Mouse (Mus musculus) CH12.LX (cell line): Measurements from ENCODE around the gene Gm20388. TPM values are rescaled to one million over a fixed set of nuclear protein-coding genes. Genes with fewer than 3 reads are reported as not detected.

Experiments
- DNase-seq: peaks from one replicate; pipeline ENCODE4 v3.0.0-alpha.2; 2013; ENCODE audit errors: extremely low read depth
- H3K27ac ChIP-seq: 2 replicates; pipeline ENCODE4 v1.5.1; 2012; ENCODE audit warnings: low read depth, mild to moderate bottlenecking, control low read depth, moderate library complexity; ENCODE audit not compliant: insufficient read depth
- H3K27me3 ChIP-seq: replicated peaks from 2 replicates; pipeline ENCODE3; 2012; ENCODE audit warnings: inconsistent platforms
- H3K36me3 ChIP-seq, 2 experiments: replicated peaks in 1 of 2; 2 replicates each; pipeline versions ENCODE3 to v1.6.1; 2012; ENCODE audit warnings: inconsistent platforms in 1 of 2, low read length in 1 of 2, mild to moderate bottlenecking in 1 of 2, mixed read lengths in 1 of 2, moderate library complexity in 1 of 2; ENCODE audit not compliant: control insufficient read depth in 1 of 2, insufficient read depth in 1 of 2
- H3K4me1 ChIP-seq, 2 experiments: 2 replicates each; pipeline ENCODE4 v1.6.1; 2012; ENCODE audit warnings: inconsistent platforms in 1 of 2, moderate library complexity in 1 of 2; ENCODE audit not compliant: insufficient read depth in 2 of 2, control insufficient read depth in 1 of 2
- H3K4me2 ChIP-seq: 2 replicates; pipeline ENCODE4 v1.6.1; 2012; ENCODE audit warnings: low read depth, mild to moderate bottlenecking, control low read depth; ENCODE audit not compliant: poor library complexity, insufficient read depth, severe bottlenecking
- H3K4me3 ChIP-seq, 3 experiments: fragments of 150-350 bp in 1 of 3; sonication (generic) in 1 of 3; replicated peaks in 1 of 3; 2 replicates each; pipeline versions ENCODE3 to v1.5.1; 2011 to 2012; ENCODE audit warnings: low read depth in 2 of 3, low read length in 2 of 3, mild to moderate bottlenecking in 2 of 3, moderate library complexity in 2 of 3, control low read depth in 1 of 3, improper control_type of control experiment in 1 of 3, inconsistent platforms in 1 of 3, mixed read lengths in 1 of 3; ENCODE audit not compliant: poor library complexity in 1 of 3
- H3K79me2 ChIP-seq: replicated peaks from 2 replicates; pipeline ENCODE4 v1.6.1; 2012; ENCODE audit warnings: mild to moderate bottlenecking, moderate library complexity; ENCODE audit not compliant: control insufficient read depth, poor library complexity, insufficient read depth, severe bottlenecking; ENCODE audit errors: extremely low read depth
- H3K9ac ChIP-seq: 2 replicates; pipeline ENCODE4 v1.6.1; 2012; ENCODE audit warnings: low read depth, mild to moderate bottlenecking, control low read depth, moderate library complexity; ENCODE audit not compliant: insufficient read depth
- H3K9me3 ChIP-seq: replicated peaks from 2 replicates; pipeline ENCODE3; 2012; ENCODE audit warnings: low read length, inconsistent platforms, mixed read lengths
- CHD2 ChIP-seq: IDR thresholded peaks from 2 replicates; pipeline ENCODE4 v1.6.1; 2011; ENCODE audit warnings: low read length, improper control_type of control experiment
- CTCF ChIP-seq, 2 experiments: IDR thresholded peaks in 1 of 2; conservative IDR thresholded peaks in 1 of 2; 2 replicates each; pipeline ENCODE4 v1.5.1; 2011 to 2012; ENCODE audit warnings: low read depth in 2 of 2, low read length in 2 of 2, improper control_type of control experiment in 1 of 2, inconsistent platforms in 1 of 2, mild to moderate bottlenecking in 1 of 2, moderate library complexity in 1 of 2
- ELF1 ChIP-seq: IDR thresholded peaks from 2 replicates; pipeline ENCODE4 v1.6.1; 2014; ENCODE audit warnings: low read depth, mild to moderate bottlenecking, inconsistent platforms, low read length, improper control_type of control experiment
- JUND ChIP-seq: conservative IDR thresholded peaks from 2 replicates; pipeline ENCODE4 v1.6.1; 2011; ENCODE audit warnings: low read depth, low read length, improper control_type of control experiment
- KAT2A ChIP-seq: IDR thresholded peaks from 2 replicates; pipeline ENCODE4 v1.6.1; 2012; ENCODE audit warnings: low read length, improper control_type of control experiment, inconsistent platforms; ENCODE audit not compliant: insufficient replicate concordance
- MAX ChIP-seq: IDR thresholded peaks from 2 replicates; pipeline ENCODE4 v1.6.1; 2011; ENCODE audit warnings: low read length, improper control_type of control experiment
- MAZ ChIP-seq: IDR thresholded peaks from 2 replicates; pipeline ENCODE4 v1.6.1; 2012; ENCODE audit warnings: low read depth, mild to moderate bottlenecking, inconsistent platforms, low read length, improper control_type of control experiment, moderate library complexity
- MEF2A ChIP-seq: IDR thresholded peaks from 2 replicates; pipeline ENCODE4 v1.6.1; 2014; ENCODE audit warnings: low read depth, mild to moderate bottlenecking, inconsistent platforms, low read length, improper control_type of control experiment, borderline replicate concordance
- MYC ChIP-seq: IDR thresholded peaks from 2 replicates; pipeline ENCODE4 v1.6.1; 2011; ENCODE audit warnings: low read depth, mild to moderate bottlenecking, improper control_type of control experiment, low read length
- POLR2A ChIP-seq: IDR thresholded peaks from 2 replicates; pipeline ENCODE4 v1.6.1; 2011; ENCODE audit warnings: low read depth, mild to moderate bottlenecking, improper control_type of control experiment, low read length
- RAD21 ChIP-seq: IDR thresholded peaks from 2 replicates; pipeline ENCODE4 v1.6.1; 2011; ENCODE audit warnings: low read depth, mild to moderate bottlenecking, low read length, improper control_type of control experiment, moderate library complexity
- SIN3A ChIP-seq: IDR thresholded peaks from 2 replicates; pipeline ENCODE4 v1.6.1; 2012; ENCODE audit warnings: low read length, improper control_type of control experiment, inconsistent platforms
- TBP ChIP-seq: conservative IDR thresholded peaks from 2 replicates; pipeline ENCODE4 v1.6.1; 2011; ENCODE audit warnings: low read depth, low read length, improper control_type of control experiment
- TCF12 ChIP-seq: IDR thresholded peaks from 2 replicates; pipeline ENCODE4 v1.6.1; 2014; ENCODE audit warnings: low read depth, mild to moderate bottlenecking, inconsistent platforms, low read length, improper control_type of control experiment
- USF1 ChIP-seq: IDR thresholded peaks from 2 replicates; pipeline ENCODE4 v1.6.1; 2014; ENCODE audit warnings: low read depth, mild to moderate bottlenecking, inconsistent platforms, low read length, improper control_type of control experiment
- USF2 ChIP-seq: conservative IDR thresholded peaks from 2 replicates; pipeline ENCODE4 v1.6.1; 2011; ENCODE audit warnings: low read depth, low read length, improper control_type of control experiment
- ZC3H11A ChIP-seq: IDR thresholded peaks from 2 replicates; pipeline ENCODE4 v1.6.1; 2012; ENCODE audit warnings: low read depth, mild to moderate bottlenecking, inconsistent platforms, low read length, improper control_type of control experiment
- ZMIZ1 ChIP-seq: IDR thresholded peaks from 2 replicates; pipeline ENCODE4 v1.6.1; 2012; ENCODE audit warnings: low read depth, mild to moderate bottlenecking, inconsistent platforms, low read length, improper control_type of control experiment
- ZNF384 ChIP-seq: IDR thresholded peaks from 2 replicates; pipeline ENCODE4 v1.6.1; 2012; ENCODE audit warnings: low read depth, low read length, improper control_type of control experiment, inconsistent platforms
- dilution Hi-C: fragments of 300-500 bp; cut with MboI; formaldehyde crosslinking; loops from 2 replicates; pipeline ENCODE4 v1.14.3; 2020; ENCODE audit warnings: low sequenced_read_pairs; ENCODE audit not compliant: extremely low pct_unique_long_range_greater_than_20kb, extremely low pct_ligation_motif_present
- in situ Hi-C: fragments of 300-500 bp; cut with MboI; formaldehyde crosslinking; loops from 3 replicates; pipeline ENCODE4 v1.14.3; 2019; ENCODE audit warnings: low sequenced_read_pairs, low pct_ligation_motif_present, low pct_unique_long_range_greater_than_20kb, mixed read lengths
- polyA plus RNA-seq: library from polyadenylated mRNA; unstranded; fragments of >175 nt; gene quantifications from 2 replicates; pipeline ENCODE4 v1.2.1, GENCODE M21; 2012; ENCODE audit warnings: low read depth; ENCODE audit not compliant: insufficient read length
- total RNA-seq, 2 experiments: library from RNA; depleted of rRNA; stranded (reverse); fragments of 300-350 nt in 1 of 2; fragments of >200 nt in 1 of 2; gene quantifications; 2 replicates each; pipeline ENCODE4 v1.2.3; 2012 to 2014

Gm20388 gene
- total and polyA plus RNA-seq, 3 experiments: 14.8 to 26.3 (median 22.2) TPM

- Histone ChIP-seq H3K4me1 (peaks cover 16 to 56% of the 10 kb centered on the region in 2 experiments), H3K36me3 (peaks cover 51 to 88% of the 10 kb centered on the region in 2 experiments), H3K4me3 (no peak overlapping the region), H3K27me3 (no peaks in the 10 kb centered on the region), H3K9me3 (no peaks in the 10 kb centered on the region), H3K79me2 (peaks cover 17% of the 10 kb centered on the region), H3K27ac (no peak overlapping the region), H3K4me2 (no peak overlapping the region), H3K9ac (no peak overlapping the region)
- no peak for DNase-seq
- dilution Hi-C loops: no loop called here
- TF ChIP-seq POLR2A (peak; percentile 18; the same call in 1 of the 2 replicates), MYC (no peak)
- in situ Hi-C loops: no loop called here
Observed at GRCm38 (mm10) chr8:122685097-122685861, 2774.6 kb downstream of the Gm20388 start.

- Histone ChIP-seq H3K36me3 (peaks cover 42 to 90% of the 10 kb centered on the region in 2 experiments), H3K27ac (no peak overlapping the region)
Observed at GRCm38 (mm10) chr8:122686879-122687278, 2776.2 kb downstream of the Gm20388 start.

GRCm38 (mm10) chr8:122689315-122689714 is 2778.7 kb downstream of the Gm20388 start:
- Histone ChIP-seq H3K4me3 (no peak overlapping the region), H3K9ac (no peak overlapping the region), H3K27me3 (no peaks in the 10 kb centered on the region)

More at GRCm38 (mm10) chr8:122686879-122687278, 2776.2 kb downstream of the Gm20388 start:
- TF ChIP-seq CHD2: no peak
- no peak for TF ChIP-seq ELF1
- TF ChIP-seq MAZ: no peak
- TF ChIP-seq ZNF384: no peak
- no peak for TF ChIP-seq JUND
- no peak for TF ChIP-seq SIN3A
- TF ChIP-seq USF2: no peak
- TF ChIP-seq TCF12: no peak
- no peak for TF ChIP-seq MAX
- TF ChIP-seq TBP: no peak
- TF ChIP-seq ZC3H11A: no peak
- TF ChIP-seq MEF2A: no peak
- TF ChIP-seq, all 38 proteins: peak for 0
- H3K4me3 ChIP-seq: no peak overlapping the region
- H3K9ac ChIP-seq: no peak overlapping the region
- dilution Hi-C loops (no loop called here), in situ Hi-C loops (no loop called here)
- no peak overlapping the region for H3K4me2 ChIP-seq
- no peaks in the 10 kb centered on the region for H3K9me3 ChIP-seq
- H3K4me1 ChIP-seq: peaks cover 31 to 67% of the 10 kb centered on the region in 2 experiments
- no peak for DNase-seq
- H3K27me3 ChIP-seq: no peaks in the 10 kb centered on the region
- peaks cover 20% of the 10 kb centered on the region for H3K79me2 ChIP-seq

More at GRCm38 (mm10) chr8:122689315-122689714, 2778.7 kb downstream of the Gm20388 start:
- Histone ChIP-seq H3K79me2 (peaks cover 20% of the 10 kb centered on the region), H3K4me2 (no peak overlapping the region), H3K9me3 (no peaks in the 10 kb centered on the region), H3K27ac (no peak overlapping the region), H3K4me1 (peaks cover 50 to 81% of the 10 kb centered on the region in 2 experiments), H3K36me3 (peaks cover 33 to 95% of the 10 kb centered on the region in 2 experiments)
- no peak for DNase-seq
- TF ChIP-seq RAD21 (no peak), ELF1 (no peak), CTCF (conservative IDR thresholded peaks at IDR 0.05 in 1 of 2, IDR thresholded peaks at IDR 0.05 in 1 of 2; ENCODE audit: low read depth in 2 of 2, low read length in 2 of 2) (no peak), ZMIZ1 (no peak), KAT2A (no peak), USF1 (no peak), USF2 (no peak), POLR2A (no peak)
- in situ Hi-C loops: no loop called here
- dilution Hi-C loops: no loop called here
